Mouse (Mus musculus): ENCODE measurements around the gene Cog5. TPM values are rescaled to one million over a fixed set of nuclear protein-coding genes. Genes with fewer than 3 reads are reported as not detected.

Gene Cog5
- polyA plus RNA-seq, 1 experiment from 2014 or later = 24.2 TPM

GRCm38 (mm10) chr12:31882736-31883135 is 228.1 kb downstream of the Cog5 start:
- peaks cover 12% of the 10 kb centered on the region for H3K36me3 ChIP-seq (ENCODE audit: poor library complexity, severe bottlenecking)
- H3K27ac ChIP-seq = no peak overlapping the region
- no peaks in the 10 kb centered on the region for H3K4me1 ChIP-seq
- H3K4me3 ChIP-seq = no peak overlapping the region
- H3K9me3 ChIP-seq (replicated peaks) = no peaks in the 10 kb centered on the region
- no peak overlapping the region for H3K9ac ChIP-seq
- 79% methylated on average over 1 of the region's 1 CpGs for WGBS
- H3K4me2 ChIP-seq = no peak overlapping the region
- no peak for ATAC-seq
- no peaks in the 10 kb centered on the region for H3K27me3 ChIP-seq

GRCm38 (mm10) chr12:31884365-31884764 is 229.7 kb downstream of the Cog5 start:
- WGBS = 88% methylated on average over 4 of the region's 4 CpGs
- Histone ChIP-seq H3K4me3 (no peak overlapping the region), H3K9me3 (replicated peaks) (no peaks in the 10 kb centered on the region), H3K9ac (no peak overlapping the region), H3K36me3 (ENCODE audit: poor library complexity, severe bottlenecking) (peaks cover 12% of the 10 kb centered on the region), H3K4me1 (no peaks in the 10 kb centered on the region), H3K27me3 (no peaks in the 10 kb centered on the region), H3K27ac (no peak overlapping the region), H3K4me2 (no peak overlapping the region)
- no peak for ATAC-seq

- Histone ChIP-seq H3K27ac (no peak overlapping the region), H3K4me1 (no peaks in the 10 kb centered on the region), H3K9ac (no peak overlapping the region), H3K9me3 (replicated peaks) (no peaks in the 10 kb centered on the region), H3K4me2 (no peak overlapping the region), H3K36me3 (ENCODE audit: poor library complexity, severe bottlenecking) (peaks cover 15% of the 10 kb centered on the region), H3K27me3 (no peaks in the 10 kb centered on the region), H3K4me3 (no peak overlapping the region)
- no peak for ATAC-seq
- 86% methylated on average over 4 of the region's 4 CpGs for WGBS
Measured at GRCm38 (mm10) chr12:31885084-31885483, 230.4 kb downstream of the Cog5 start.

GRCm38 (mm10) chr12:31885844-31886606 is 231.4 kb downstream of the Cog5 start:
- H3K4me3 ChIP-seq = no peak overlapping the region
- ATAC-seq = no peak
- no peak overlapping the region for H3K27ac ChIP-seq
- no peak overlapping the region for H3K9ac ChIP-seq
- no peak overlapping the region for H3K4me2 ChIP-seq
- H3K27me3 ChIP-seq = no peaks in the 10 kb centered on the region
- 93% methylated on average over 11 of the region's 11 CpGs for WGBS
- no peaks in the 10 kb centered on the region for H3K9me3 ChIP-seq (replicated peaks)
- peaks cover 15% of the 10 kb centered on the region for H3K36me3 ChIP-seq (ENCODE audit: poor library complexity, severe bottlenecking)
- no peaks in the 10 kb centered on the region for H3K4me1 ChIP-seq

DNA sequence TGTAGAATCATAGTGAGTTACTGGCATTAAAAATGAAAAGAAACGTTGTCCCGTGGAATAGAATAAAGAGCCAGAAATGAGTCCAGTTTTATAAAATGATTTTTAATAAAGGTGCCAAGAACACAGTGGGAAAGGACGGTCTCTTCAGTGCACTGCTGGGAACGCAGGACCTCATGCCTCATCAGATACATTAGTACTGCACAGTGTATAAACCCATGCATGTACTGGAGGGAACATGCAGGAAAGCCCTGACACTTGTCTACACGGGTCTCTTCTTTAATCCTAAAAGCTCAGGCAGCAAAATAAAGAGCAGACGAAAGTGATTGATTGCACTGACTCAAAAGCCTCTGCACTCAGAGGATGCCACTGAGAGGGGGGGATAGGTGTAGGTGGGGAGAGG is 236.0 kb downstream of the Cog5 start:
- no peak overlapping the region for H3K4me2 ChIP-seq
- ATAC-seq = no peak
- 69% methylated on average over 6 of the region's 6 CpGs for WGBS

DNA sequence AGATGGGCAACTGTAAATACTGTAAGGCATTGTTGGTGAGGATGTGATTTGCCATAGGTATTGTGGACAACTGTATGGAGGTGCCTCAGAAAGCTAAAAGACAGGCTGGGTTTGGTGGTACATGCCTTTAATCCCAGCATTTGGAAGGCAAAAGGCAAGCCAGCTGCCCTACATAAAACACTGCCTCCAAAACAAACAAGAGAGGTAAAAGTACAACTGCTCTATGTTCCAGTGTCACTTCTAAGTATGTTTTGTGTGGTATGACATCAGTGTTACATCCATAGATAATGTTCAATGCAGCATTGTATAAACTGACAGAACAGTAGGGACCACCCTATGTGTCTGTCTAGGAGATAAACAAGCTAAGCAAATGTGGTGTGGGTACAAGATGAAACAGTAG is 237.4 kb downstream of the Cog5 start:
- Histone ChIP-seq H3K36me3 (ENCODE audit: poor library complexity, severe bottlenecking) (peaks cover 5% of the 10 kb centered on the region; the same call in 1 of the 2 replicates), H3K9ac (no peak overlapping the region), H3K4me1 (peaks cover 25% of the 10 kb centered on the region), H3K27ac (no peak overlapping the region), H3K4me2 (no peak overlapping the region), H3K4me3 (no peak overlapping the region), H3K27me3 (no peaks in the 10 kb centered on the region), H3K9me3 (replicated peaks) (no peaks in the 10 kb centered on the region)
- no peak for ATAC-seq

More for the DNA sequence above, 236.0 kb downstream of the Cog5 start:
- Histone ChIP-seq H3K27ac (no peak overlapping the region), H3K9ac (no peak overlapping the region), H3K9me3 (replicated peaks) (no peaks in the 10 kb centered on the region), H3K27me3 (no peaks in the 10 kb centered on the region), H3K4me1 (peaks cover 11% of the 10 kb centered on the region), H3K36me3 (ENCODE audit: poor library complexity, severe bottlenecking) (peaks cover 15% of the 10 kb centered on the region), H3K4me3 (no peak overlapping the region)

- H3K4me2 ChIP-seq = no peak overlapping the region
- H3K27me3 ChIP-seq = no peaks in the 10 kb centered on the region
- H3K36me3 ChIP-seq (ENCODE audit: poor library complexity, severe bottlenecking) = 0 out of 2 replicates have a peak, but pooled peaks cover 3% of the 10 kb centered on the region
- H3K9ac ChIP-seq = no peak overlapping the region
- H3K27ac ChIP-seq = no peak overlapping the region
- no peaks in the 10 kb centered on the region for H3K9me3 ChIP-seq (replicated peaks)
- 87% methylated on average over 7 of the region's 7 CpGs for WGBS
- no peak overlapping the region for H3K4me3 ChIP-seq
- peaks cover 29% of the 10 kb centered on the region for H3K4me1 ChIP-seq
- ATAC-seq = no peak
Measured at GRCm38 (mm10) chr12:31892771-31893170, 238.1 kb downstream of the Cog5 start.

DNA sequence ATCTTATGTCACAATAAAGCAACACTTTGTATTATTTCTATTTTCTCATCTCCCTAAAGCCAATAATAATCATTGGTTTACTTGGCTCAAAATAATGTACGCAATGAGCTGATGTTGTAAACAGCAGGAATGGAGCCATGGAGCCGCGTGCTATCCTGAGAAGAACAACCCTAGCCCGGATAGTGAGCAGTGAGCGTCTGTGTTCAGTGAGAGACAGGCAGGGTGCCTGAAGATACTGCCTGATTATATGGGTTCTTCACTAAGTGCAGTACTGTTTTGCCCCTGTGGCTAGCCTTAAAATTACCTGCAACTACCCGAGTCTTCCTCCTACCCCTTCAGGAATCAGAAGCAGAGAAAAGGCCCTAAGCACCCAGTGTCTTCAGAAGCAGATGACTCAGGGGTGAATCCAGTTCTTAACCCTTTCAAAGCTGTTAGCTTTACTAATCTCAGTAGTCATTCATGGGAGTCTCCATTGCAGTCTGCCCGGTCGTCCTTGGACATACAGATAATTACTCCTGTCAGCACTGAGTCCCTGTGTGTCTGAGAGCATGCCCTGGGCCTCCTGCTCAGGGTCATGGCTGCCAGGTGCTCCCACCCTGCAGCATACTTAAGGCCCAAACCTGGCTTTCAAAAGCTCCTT is 240.5 kb downstream of the Cog5 start:
- peak overlapping the region; percentile 65 for H3K27ac ChIP-seq
- H3K27me3 ChIP-seq = no peaks in the 10 kb centered on the region
- H3K4me2 ChIP-seq = no peak overlapping the region
- WGBS = 23% methylated on average over 8 of the region's 8 CpGs
- peak; percentile 65 for ATAC-seq
- H3K9me3 ChIP-seq (replicated peaks) = no peaks in the 10 kb centered on the region
- no peak overlapping the region for H3K4me3 ChIP-seq
- no peaks in the 10 kb centered on the region for H3K36me3 ChIP-seq (ENCODE audit: poor library complexity, severe bottlenecking)
- H3K4me1 ChIP-seq = peaks cover 29% of the 10 kb centered on the region
- H3K9ac ChIP-seq = no peak overlapping the region

- no peak overlapping the region for H3K4me2 ChIP-seq
Measured at GRCm38 (mm10) chr12:31895888-31896287, 241.2 kb downstream of the Cog5 start.

GRCm38 (mm10) chr12:31896295-31896694 is 241.6 kb downstream of the Cog5 start:
- 11% methylated on average over 5 of the region's 5 CpGs for WGBS
- H3K9me3 ChIP-seq (replicated peaks) = no peaks in the 10 kb centered on the region
- no peak overlapping the region for H3K4me3 ChIP-seq
- ATAC-seq = peak; percentile 43
- peaks cover 29% of the 10 kb centered on the region for H3K4me1 ChIP-seq
- peak overlapping the region; percentile 65 for H3K27ac ChIP-seq
- no peaks in the 10 kb centered on the region for H3K36me3 ChIP-seq (ENCODE audit: poor library complexity, severe bottlenecking)
- H3K4me2 ChIP-seq = no peak overlapping the region
- H3K9ac ChIP-seq = no peak overlapping the region
- H3K27me3 ChIP-seq = no peaks in the 10 kb centered on the region

More at GRCm38 (mm10) chr12:31895888-31896287, 241.2 kb downstream of the Cog5 start:
- Histone ChIP-seq H3K27me3 (no peaks in the 10 kb centered on the region), H3K36me3 (ENCODE audit: poor library complexity, severe bottlenecking) (no peaks in the 10 kb centered on the region), H3K9ac (no peak overlapping the region), H3K9me3 (replicated peaks) (no peaks in the 10 kb centered on the region), H3K4me3 (no peak overlapping the region), H3K4me1 (peaks cover 29% of the 10 kb centered on the region), H3K27ac (peak overlapping the region; percentile 65)
- WGBS = 6% methylated on average over 2 of the region's 2 CpGs
- ATAC-seq = peak; percentile 87

GRCm38 (mm10) chr12:31896986-31897385 is 242.3 kb downstream of the Cog5 start:
- peak overlapping the region; percentile 65 for H3K27ac ChIP-seq
- H3K9me3 ChIP-seq (replicated peaks) = no peaks in the 10 kb centered on the region
- no peak overlapping the region for H3K9ac ChIP-seq
- WGBS = 11% methylated on average over 8 of the region's 8 CpGs
- no peak overlapping the region for H3K4me3 ChIP-seq
- H3K4me2 ChIP-seq = 0 out of 2 replicates have a peak overlapping the region, but pooled peaks have one; percentile 4
- peak; percentile 50; the same call in 1 of the 2 replicates for ATAC-seq
- H3K36me3 ChIP-seq (ENCODE audit: poor library complexity, severe bottlenecking) = no peaks in the 10 kb centered on the region
- peaks cover 29% of the 10 kb centered on the region for H3K4me1 ChIP-seq
- H3K27me3 ChIP-seq = no peaks in the 10 kb centered on the region

- peaks cover 29% of the 10 kb centered on the region for H3K4me1 ChIP-seq
Measured at GRCm38 (mm10) chr12:31897456-31897855, 242.8 kb downstream of the Cog5 start.

More at GRCm38 (mm10) chr12:31897456-31897855, 242.8 kb downstream of the Cog5 start:
- Histone ChIP-seq H3K27me3 (no peaks in the 10 kb centered on the region), H3K9ac (no peak overlapping the region), H3K36me3 (ENCODE audit: poor library complexity, severe bottlenecking) (no peaks in the 10 kb centered on the region), H3K4me3 (no peak overlapping the region), H3K27ac (no peak overlapping the region), H3K4me2 (no peak overlapping the region), H3K9me3 (replicated peaks) (no peaks in the 10 kb centered on the region)
- no peak for ATAC-seq
- WGBS = 52% methylated on average over 7 of the region's 7 CpGs

Data from forebrain, embryonic 13.5 days (tissue).